Mouse (Mus musculus) kidney, postnatal 25 days (tissue): ENCODE results near the gene Slc44a5.

Source experiments
- DNase-seq, 2 experiments: peaks; one replicate each; pipeline ENCODE4 v3.0.0; 2021; ENCODE audit warnings: mixed read lengths in 2 of 2

The Slc44a5 gene

DNA sequence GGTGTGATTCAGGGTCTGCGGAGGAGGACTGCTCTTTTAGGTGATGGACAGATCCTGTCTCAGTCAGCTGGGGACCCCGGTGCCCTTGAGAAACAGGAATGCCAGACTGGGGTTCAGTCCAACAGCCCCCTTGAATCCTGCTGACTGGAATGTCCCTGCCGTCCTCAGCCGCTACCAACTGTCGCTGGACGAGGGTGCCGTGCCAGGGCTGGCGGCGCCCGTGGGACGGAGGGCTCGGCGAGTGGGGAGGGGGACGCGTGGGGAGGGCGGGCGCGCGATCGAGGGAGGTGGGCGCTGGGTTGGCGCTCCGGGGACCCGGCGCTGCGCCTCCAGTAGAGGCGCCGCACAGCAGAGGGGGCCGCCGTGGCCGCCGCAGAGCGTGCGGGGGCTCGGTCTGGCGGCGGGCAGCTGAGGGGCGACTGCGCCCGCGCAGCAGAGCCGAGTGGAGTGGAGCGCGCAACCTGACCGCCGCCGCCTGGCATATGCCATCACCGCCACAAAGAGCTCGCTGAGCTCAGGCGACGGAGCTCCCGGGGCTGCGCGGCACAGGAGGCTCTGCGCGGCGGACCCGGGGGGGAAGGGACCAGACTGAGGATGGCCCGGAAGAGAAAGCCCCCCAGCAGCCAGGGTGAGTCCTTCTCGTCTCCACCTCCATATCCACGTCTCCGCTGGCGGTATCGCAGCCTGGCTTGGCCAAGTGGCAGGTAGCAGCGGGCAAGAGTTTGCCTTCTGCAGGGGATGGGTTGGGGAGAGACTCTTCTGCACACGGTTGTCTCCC, at the start of gene Slc44a5:
Slc44a5 (plus strand) TSS at position 266 of the 778 bp plus-strand sequence.
- no peak for DNase-seq

DNA sequence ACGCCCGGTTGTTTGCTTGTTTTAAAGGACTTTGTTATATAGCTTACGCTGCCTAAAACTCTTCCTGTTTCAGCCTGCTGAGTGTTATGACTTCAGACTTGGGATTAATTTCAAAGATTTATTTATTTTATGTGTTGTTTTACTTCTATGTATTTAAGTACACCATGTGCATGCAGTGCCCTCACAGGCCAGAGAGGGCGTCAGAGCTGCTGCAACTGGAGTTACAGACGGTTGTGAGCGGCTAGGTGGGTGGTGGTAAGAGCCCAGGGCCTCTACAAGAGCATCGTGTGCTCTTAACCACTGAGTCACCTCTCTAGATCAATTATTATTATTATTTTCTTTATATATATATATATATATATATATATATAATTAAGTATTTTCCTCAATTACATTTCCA, 46.9 kb upstream of the Slc44a5 start:
- DNase-seq = no peak

GRCm38 (mm10) chr3:153929526-153929925, 43.7 kb upstream of the Slc44a5 start:
- DNase-seq = no peak

- no peak for DNase-seq
Observed at GRCm38 (mm10) chr3:153932461-153932860, 40.8 kb upstream of the Slc44a5 start.

DNA sequence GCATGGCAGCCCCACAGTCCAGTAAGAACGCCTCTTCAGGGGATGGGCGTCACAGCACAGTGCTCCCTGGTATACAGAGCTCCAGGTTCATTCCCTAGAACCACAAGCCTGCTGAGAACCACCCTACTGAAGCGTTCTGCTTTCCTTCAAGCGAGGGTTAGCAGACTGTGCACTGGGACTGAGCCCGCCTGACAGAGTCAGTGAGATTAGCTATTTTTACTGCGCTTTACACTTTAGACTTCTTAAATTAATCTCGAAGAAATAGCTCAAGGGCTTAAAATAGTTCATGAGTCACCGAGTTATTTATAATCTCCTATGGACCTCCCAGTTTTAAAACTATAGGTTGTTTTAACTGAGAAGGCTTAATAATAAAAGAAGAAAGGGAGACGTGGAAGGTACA, 37.4 kb upstream of the Slc44a5 start:
- no peak for DNase-seq

- DNase-seq = peak; percentile 58 to 82
Observed at GRCm38 (mm10) chr3:153937116-153937810, 36.0 kb upstream of the Slc44a5 start.

GRCm38 (mm10) chr3:153940021-153940420, 33.2 kb upstream of the Slc44a5 start:
- DNase-seq = no peak

DNA sequence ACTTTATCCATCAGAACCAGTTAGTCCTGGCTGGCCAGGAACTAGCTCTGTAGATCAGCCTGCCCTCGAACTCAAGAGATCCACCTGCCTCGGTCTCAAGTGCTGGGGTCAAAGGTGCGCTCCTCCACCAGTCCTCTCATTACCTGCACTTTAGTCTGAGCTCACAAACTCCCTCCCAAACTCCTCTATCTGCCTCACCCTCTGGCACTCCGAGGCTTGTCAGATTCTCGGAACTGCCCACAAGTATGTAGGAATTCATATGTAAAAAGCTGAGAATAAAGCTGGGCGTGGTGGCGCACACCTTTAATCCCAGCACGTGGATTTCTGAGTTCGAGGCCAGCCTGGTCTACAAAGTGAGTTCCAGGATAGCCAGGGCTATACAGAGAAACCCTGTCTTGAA, 32.8 kb upstream of the Slc44a5 start:
- DNase-seq = no peak

- no peak for DNase-seq
Observed at GRCm38 (mm10) chr3:153941613-153942012, 31.6 kb upstream of the Slc44a5 start.

DNA sequence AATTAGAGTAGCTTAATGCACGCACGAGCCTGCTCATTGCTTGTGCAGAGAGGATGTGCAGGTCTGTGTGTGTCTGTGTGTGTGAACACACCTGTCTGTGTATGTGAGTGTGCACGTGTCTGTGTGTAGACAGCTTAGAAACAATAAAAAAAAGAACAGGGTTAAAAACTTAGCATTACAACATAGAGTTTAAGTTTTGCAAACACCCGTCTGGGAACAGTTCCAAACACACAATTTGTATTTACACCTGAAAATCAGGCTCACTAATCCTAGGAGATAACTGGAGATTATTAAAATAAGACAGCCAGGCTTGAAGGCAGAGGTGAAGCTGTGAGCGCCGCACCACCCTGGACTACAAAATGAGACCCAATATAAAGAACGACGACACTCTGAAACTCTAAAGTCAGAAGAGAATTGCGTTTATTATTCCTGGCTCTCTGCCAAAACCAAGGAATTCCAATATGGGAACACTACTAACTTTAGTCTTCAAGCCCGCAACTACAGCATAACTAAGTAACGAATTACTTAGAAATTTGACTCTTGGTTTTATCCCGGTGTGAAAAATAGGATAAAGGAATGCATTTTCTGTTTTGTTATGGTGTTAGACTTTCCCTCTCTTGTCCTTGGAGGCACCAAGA, 30.1 kb upstream of the Slc44a5 start:
- no peak for DNase-seq

- DNase-seq = no peak
Observed at GRCm38 (mm10) chr3:153943901-153944334, 29.3 kb upstream of the Slc44a5 start.

- DNase-seq = peak; percentile 99
Observed at GRCm38 (mm10) chr3:153944335-153944990, 28.8 kb upstream of the Slc44a5 start, which contains the start of gene Acadm. TSS of gene Acadm (minus strand) at chr3:153944632.

DNA sequence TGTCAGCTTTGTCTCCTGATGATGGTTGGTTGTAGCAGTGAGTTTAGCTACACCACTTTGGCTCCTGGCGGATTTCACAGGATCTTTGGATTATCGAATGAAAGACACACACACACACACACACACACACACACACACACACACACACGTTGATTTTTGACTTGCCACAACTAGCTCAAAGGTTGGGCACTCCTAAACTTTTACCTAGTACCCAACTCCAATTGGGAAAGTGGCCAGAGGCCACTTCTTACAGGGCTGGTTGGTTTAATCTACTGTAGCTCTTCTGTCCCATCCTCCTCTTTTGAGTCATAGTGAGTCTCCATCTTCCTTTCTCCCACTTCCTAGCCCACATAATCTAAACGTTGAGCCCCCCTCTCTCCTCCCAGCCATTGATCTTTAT, 26.0 kb upstream of the Slc44a5 start:
- no peak for DNase-seq

DNA sequence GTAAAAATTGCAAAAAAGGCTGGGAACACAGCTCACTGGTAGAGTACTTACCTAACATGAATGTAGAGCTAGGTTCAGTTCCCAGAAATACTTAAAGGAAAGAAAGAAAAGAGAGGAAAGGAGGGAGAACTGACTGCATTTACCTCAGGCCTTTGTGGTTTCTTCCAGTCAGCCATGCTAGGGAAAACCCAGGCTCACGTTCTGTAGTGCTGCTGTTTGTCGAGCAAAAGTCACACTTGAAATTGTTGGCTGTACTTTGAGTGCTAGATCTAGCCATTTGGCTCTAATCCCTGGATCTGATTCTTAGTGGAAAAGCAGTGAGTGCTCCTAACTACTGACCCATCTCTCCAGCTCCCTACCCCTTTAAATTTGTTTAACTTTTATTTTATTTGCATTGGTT, 25.1 kb upstream of the Slc44a5 start:
- DNase-seq = no peak

DNA sequence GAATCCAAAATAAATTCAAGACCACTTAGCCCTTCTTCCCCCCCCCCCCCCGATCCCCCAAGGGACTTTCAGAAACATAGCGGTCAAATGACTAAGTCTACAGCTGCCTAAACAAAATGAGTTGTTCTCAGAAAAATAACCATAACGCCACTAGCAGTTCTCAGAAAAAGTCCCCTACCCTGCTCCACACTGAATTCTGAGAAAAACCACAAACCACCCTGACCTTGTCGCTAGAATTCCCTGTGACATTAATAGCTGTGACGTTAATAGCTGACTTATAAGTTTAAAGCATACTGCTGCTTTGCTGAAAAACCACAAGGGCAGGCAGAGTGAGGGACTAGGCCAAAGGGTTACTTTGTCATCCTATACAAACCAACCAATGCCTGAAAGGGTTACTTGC, 15.3 kb upstream of the Slc44a5 start:
- DNase-seq = no peak

DNA sequence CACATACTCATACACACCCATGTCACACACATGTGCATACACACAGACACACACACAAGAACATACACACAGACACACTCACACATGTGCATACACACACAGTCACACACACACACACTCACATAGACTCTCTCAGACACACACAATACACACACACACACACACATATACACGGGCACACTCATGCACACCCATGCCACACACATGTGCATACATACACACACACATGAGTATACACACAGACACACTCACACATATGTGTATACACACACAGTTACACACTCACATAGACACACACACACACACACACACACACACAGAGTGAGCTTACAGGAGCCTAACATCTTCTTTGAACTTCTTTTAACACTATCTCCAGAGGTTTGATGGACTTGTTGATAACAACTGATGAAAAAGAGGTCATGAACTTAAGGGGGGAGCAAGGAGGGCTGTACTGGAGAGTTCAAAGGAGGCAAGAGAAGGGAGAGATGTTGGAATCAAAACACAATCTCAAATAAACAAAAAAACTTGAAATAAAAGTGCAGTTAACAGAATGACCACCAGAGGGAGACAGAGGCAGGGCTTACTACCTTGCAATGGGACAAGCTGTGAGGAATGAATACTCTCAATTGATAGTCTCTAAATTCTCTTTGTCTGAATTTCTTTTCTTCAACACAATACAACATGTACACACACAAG, 14.1 kb upstream of the Slc44a5 start:
- DNase-seq = peak in 1 of 2 experiments; percentile 31

- peak in 1 of 2 experiments; percentile 35 for DNase-seq
Observed at GRCm38 (mm10) chr3:153959731-153960207, 13.5 kb upstream of the Slc44a5 start.

GRCm38 (mm10) chr3:153960884-153961283, 12.4 kb upstream of the Slc44a5 start:
- DNase-seq = peak in 1 of 2 experiments; percentile 13

GRCm38 (mm10) chr3:153961632-153962389, 11.4 kb upstream of the Slc44a5 start:
- DNase-seq = peak in 1 of 2 experiments; percentile 41

- peak in 1 of 2 experiments; percentile 8 for DNase-seq
Observed at GRCm38 (mm10) chr3:153967447-153967846, 5.8 kb upstream of the Slc44a5 start.

DNA sequence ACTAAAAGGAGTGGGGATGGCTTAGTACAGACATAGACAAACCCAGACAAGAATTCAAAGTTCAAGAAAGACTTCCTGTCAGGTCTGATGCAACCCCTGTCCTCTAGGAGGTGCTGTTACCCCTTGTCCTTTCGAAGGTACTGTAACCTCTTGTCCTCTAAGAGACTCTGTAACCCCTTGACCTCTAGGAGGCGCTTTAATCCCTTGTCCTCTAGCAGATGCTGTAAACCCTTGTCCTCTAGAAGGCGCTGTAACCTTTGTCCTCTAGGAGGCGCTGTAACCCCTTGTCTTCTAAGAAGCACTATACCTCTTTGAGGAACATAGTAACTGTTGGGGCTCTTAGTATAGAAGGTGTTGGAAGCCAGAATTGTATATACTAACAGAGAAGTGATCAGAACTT, 4.7 kb upstream of the Slc44a5 start:
- peak in 1 of 2 experiments; percentile 33 for DNase-seq
